Mouse (Mus musculus) frontal cortex, postnatal 10 days (tissue): ENCODE measurements around the gene Tmem138.
"Not testable (repeated sequence)": the region's sequence is repeated elsewhere in the genome, so short reads cannot be mapped to it uniquely, and the experiment has no call there.

Experiments
- DNase-seq, 2 experiments: peaks; one replicate each; pipeline ENCODE4 v3.0.0; 2022; ENCODE audit warnings: low spot score in 2 of 2, mixed read lengths in 1 of 2

Tmem138 gene

DNA sequence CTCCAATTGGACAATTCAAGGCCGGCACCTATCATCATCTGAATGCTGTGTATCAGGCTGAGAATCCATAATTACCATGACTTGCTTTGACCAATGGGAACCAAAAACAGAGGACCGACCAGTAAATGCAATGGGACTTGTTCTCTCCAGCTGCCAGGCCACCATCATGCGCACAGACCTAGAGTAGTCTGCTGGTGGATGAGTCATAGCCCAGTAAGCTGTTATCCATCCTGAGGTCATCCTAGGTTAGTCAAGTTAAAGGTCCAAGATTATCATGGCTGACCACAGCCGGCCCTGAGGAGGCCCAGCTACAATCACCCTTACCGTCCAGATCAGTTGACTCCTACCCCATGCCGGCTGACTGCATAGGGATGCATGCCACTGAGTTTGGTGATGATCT, 7.5 kb downstream of the Tmem138 start:
- DNase-seq: no peak

GRCm38 (mm10) chr19:10565217-10565616, 11.9 kb downstream of the Tmem138 start:
- no peak for DNase-seq

- DNase-seq: no peak
Observed at GRCm38 (mm10) chr19:10564278-10564677, 12.9 kb downstream of the Tmem138 start.

- no peak for DNase-seq
Observed at GRCm38 (mm10) chr19:10562351-10562750, 14.8 kb downstream of the Tmem138 start.

DNA sequence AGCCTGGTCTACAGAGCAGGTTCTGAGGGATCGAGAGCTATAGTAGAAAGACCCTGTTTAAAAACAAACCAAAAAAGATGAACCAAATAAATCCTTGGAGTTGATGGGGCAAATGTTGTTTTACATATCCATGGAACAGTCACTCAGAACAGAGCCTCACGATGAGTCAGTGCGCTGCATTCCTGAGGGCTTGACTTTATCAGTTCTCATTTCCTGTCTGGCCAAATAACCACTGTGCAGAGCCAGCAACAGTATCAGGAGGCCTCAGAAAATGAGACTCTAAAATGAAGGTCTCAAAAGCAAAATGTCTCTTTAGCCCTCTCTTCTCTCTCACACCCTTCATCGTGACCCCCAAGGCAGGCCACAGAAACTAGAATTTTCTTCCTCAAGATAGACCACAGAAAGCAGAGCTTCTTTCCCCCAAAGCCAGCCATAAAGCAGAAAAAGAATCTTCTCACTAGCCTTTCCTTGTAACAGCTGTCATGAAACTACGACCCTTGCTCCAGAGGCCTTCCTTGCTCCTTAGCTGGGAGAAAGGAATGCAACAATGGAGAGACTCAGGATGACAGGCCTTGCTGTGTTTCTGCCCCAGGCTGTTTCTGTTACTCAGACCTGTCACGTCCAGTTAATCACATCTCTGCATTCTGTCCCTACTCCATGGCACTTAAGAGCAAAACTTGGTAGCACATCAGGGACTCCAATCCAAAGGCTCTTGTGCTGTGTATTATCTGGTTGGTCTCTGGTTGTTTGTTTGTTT, 15.4 kb downstream of the Tmem138 start:
- no peak for DNase-seq

DNA sequence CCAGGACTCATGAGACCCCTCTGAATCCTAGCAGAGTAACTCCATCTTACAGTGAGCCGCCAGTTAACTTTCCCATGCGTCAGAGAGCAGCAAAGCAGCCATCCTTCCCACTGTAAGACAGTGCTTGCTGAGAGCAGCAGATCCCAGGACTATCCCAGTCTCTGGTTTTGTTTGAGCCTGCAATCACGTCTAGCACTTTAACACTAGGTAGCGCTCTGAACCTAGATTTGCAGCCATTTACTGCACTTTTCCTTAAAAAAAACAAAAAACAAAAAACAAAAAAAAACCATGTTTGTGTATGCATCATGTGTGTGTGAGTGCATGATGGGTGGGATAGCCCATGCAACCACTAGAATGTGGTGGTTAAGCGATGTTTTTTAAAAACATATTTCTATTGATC, 17.1 kb downstream of the Tmem138 start:
- no peak for DNase-seq

DNA sequence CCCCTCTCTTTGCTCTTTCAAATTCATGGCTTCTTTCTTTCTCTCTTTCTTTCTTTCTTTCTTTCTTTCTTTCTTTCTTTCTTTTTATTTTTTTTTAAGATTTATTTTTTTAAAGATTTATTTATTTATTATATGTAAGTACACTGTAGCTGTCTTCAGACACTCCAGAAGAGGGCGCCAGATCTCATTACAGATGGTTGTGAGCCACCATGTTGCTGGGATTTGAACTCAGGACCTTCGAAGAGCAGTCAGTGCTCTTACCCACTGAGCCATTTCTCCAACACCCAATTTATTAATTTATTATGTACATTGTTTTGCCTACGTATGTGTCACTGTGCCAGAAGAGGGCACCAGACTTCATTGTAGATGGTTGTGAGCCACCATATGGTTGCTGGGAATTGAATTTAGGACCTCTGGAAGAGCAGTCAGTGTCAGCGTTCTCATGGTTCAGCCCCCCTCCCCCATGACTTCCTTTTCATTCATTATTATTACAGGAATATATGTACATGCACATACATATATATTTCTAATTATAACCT, 19.3 kb downstream of the Tmem138 start:
- DNase-seq: not testable (repeated sequence)

- DNase-seq: no peak
Observed at GRCm38 (mm10) chr19:10557430-10557829, 19.7 kb downstream of the Tmem138 start.

GRCm38 (mm10) chr19:10557001-10557400, 20.2 kb downstream of the Tmem138 start:
- DNase-seq: no peak

- peak; percentile 69 to 83 for DNase-seq
Observed at GRCm38 (mm10) chr19:10555624-10556510, 21.3 kb downstream of the Tmem138 start, which contains the start of gene Tmem216. Gene Tmem216, minus strand, starts transcription at chr19:10556238.

DNA sequence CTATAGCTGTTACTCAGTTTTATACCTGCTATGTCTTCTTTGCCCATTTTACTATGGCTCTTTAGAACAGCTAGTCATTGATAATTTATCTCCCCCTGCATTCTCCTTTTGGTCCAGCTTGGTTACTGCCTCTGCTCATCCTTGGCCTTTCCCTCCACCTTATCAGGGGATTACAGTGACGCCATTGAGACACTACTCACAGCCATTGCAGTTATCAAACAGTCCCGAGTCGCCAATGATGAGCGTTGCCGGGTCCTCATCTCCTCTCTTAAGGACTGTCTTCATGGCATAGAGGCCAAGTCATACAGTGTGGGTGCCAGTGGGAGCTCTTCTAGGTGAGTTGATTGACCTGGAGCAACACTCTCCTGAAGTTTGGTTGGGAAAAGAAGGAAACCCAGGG, 37.7 kb downstream of the Tmem138 start:
- no peak for DNase-seq

- no peak for DNase-seq
Observed at GRCm38 (mm10) chr19:10530082-10530481, 47.1 kb downstream of the Tmem138 start.

DNA sequence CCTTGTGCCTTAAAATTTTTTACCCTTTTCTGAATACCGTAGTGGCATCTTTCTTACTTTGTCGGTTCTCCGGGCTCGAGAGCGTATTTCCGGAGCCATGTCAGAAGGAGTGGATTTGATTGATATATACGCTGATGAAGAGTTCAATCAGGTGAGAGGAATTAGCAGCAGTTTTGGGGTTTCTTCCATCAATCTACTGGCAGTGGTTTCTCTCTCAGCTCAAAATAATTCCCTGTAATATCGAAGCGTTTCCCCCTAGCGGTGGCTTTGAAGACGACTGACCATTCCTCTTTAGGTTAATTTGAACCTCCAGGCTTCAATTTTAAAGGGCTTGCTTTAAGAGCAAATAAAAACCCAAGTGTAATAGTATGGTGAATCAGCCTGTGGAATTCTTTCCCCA, 51.3 kb downstream of the Tmem138 start, which contains the start of gene Sdhaf2:
Gene Sdhaf2, minus strand, starts transcription at position 233 of the 400 bp plus-strand sequence.
- peak in 1 of 2 experiments; percentile 17 for DNase-seq

- DNase-seq: peak; percentile 82 to 87
Observed at GRCm38 (mm10) chr19:10525106-10525901, 51.9 kb downstream of the Tmem138 start, which contains the start of gene Cpsf7. Gene Cpsf7, plus strand, starts transcription at chr19:10525266.

DNA sequence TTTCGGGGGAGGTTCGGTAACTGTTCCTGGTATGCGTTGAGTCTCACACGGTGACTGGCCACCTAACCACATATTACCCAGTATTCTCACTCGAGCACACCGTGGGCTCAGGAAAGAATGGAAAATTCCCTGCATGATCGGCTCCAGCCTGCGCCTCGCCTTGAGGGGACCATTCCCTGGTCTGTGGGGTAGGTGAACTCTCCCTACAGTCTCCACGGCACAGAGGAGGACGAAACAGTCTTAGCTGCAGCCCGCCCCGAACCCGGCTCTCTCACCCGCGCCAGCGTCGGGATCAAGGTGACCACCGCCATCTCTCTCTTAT, 52.4 kb downstream of the Tmem138 start:
- no peak for DNase-seq

DNA sequence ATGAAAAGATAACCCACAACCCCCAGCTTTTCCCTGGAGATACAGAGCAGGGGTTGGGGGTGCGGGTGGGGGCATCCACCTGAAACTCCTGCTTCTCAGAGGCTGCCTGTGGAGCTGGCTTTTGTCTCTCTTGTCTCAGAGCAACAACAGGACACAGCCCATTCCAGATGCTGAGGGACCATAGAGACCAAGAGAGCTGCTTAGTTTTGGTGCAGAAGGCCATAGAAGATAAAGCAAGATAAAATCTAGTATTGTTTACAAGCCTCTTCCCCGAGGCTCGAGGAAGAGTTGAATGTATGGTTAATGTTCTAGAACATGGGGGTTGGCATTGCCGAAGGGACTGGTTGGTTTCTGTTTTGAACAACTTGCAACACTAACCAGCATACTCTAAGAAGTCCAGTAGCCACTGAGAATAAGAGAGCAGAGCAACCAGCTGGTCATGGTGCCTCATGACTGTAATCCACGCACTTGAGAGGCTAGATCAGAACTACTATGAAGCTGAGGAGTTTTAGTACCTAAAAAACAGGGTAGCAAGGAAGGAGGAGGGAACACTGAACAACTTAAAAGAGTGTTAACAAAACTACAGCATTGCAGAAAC, 53.6 kb downstream of the Tmem138 start:
- DNase-seq: no peak

DNA sequence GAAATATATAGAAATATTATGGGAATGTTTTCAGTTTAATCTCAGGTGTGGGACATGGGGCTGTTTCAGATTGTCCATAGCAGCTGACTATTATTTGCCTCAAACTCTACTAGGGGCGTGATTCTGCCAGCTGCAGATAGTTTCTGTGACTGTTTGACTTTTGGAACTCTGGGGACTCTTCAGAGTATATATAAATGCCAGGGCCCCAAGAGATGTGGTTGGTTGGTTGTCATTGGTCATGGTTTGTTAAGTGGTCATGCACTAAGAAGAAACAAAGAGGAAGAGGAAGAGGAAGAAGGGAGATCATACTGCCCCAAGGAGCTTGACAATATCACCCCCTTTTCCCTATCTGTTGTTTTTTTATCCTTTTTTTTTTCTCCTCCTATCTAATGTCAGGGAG, 55.2 kb downstream of the Tmem138 start:
- DNase-seq: no peak
